Comparison of ENCODE assay signal across 10 mouse cellular contexts in genomic region chr8:79160302-79160701, GRCm38 (mm10).
DNase-seq lines count a peak whose midpoint lies in the region; ATAC-seq lines count a peak whose summit lies in the region.
"Had no signal": no experiment of that assay in that cellular context is flagged by ENCODE, and none has a peak within 500 bp of the region (broad histone marks: within the 10 kb centered on the region; RNA-seq: fewer than 3 reads in every experiment).

No protein-coding gene starts in this region.

- peak; percentile 20; the same call in 1 of the 2 replicates for ATAC-seq in liver, embryonic 15.5 days (ENCODE audit: insufficient read depth)
- ATAC-seq in liver, embryonic 12.5 days, result no peak

- H3K27ac ChIP-seq in liver, embryonic 15.5 days (replicated peaks), result no peak overlapping the region
- H3K27ac ChIP-seq in liver, embryonic 12.5 days, result no peak overlapping the region
- H3K27ac ChIP-seq: neural tube, embryonic 12.5 days had no signal

- WGBS in liver, embryonic 15.5 days (ENCODE audit: insufficient replicate concordance), result 68% methylated on average over 4 of the region's 4 CpGs
- WGBS in liver, embryonic 12.5 days (ENCODE audit: insufficient replicate concordance), result 70% methylated on average over 4 of the region's 4 CpGs

- no peak overlapping the region for H3K4me2 ChIP-seq in liver, embryonic 15.5 days
- no peak overlapping the region for H3K4me2 ChIP-seq in liver, embryonic 12.5 days
- H3K4me2 ChIP-seq: neural tube, embryonic 12.5 days had no signal

- no peaks in the 10 kb centered on the region for H3K9me3 ChIP-seq in liver, embryonic 15.5 days (replicated peaks)
- no peaks in the 10 kb centered on the region for H3K9me3 ChIP-seq in liver, embryonic 12.5 days (replicated peaks)
- H3K9me3 ChIP-seq: neural tube, embryonic 12.5 days had no signal

- no peak overlapping the region for H3K4me3 ChIP-seq in liver, embryonic 15.5 days (replicated peaks)
- no peak overlapping the region for H3K4me3 ChIP-seq in liver, embryonic 12.5 days
- H3K4me3 ChIP-seq: neural tube, embryonic 12.5 days had no signal

- H3K4me1 ChIP-seq in liver, embryonic 15.5 days (replicated peaks), result peaks cover 26% of the 10 kb centered on the region; the same call in 1 of the 2 replicates
- peaks cover 7% of the 10 kb centered on the region for H3K4me1 ChIP-seq in liver, embryonic 12.5 days
- H3K4me1 ChIP-seq: neural tube, embryonic 12.5 days had no signal

- no peaks in the 10 kb centered on the region for H3K36me3 ChIP-seq in liver, embryonic 15.5 days (replicated peaks)
- no peaks in the 10 kb centered on the region for H3K36me3 ChIP-seq in liver, embryonic 12.5 days

- H3K27me3 ChIP-seq in liver, embryonic 15.5 days, result no peaks in the 10 kb centered on the region
- no peaks in the 10 kb centered on the region for H3K27me3 ChIP-seq in liver, embryonic 12.5 days (replicated peaks)
- H3K27me3 ChIP-seq: neural tube, embryonic 12.5 days had no signal

- no peak overlapping the region for H3K9ac ChIP-seq in liver, embryonic 15.5 days
- H3K9ac ChIP-seq in liver, embryonic 12.5 days, result no peak overlapping the region
- H3K9ac ChIP-seq: neural tube, embryonic 12.5 days had no signal

- DNase-seq in adrenal gland, postnatal 14 days, result peak; percentile 78
- peak; percentile 80 for DNase-seq in kidney, adult 9 months
- peak; percentile 45 for DNase-seq in lung, postnatal 14 days
- DNase-seq in thymus, adult 18-20 months, result no peak
- DNase-seq in gastrocnemius, postnatal 10 days, result no peak
- DNase-seq in left cerebral cortex, adult 8-10 months (ENCODE audit: low spot score in 2 of 2), result no peak
- DNase-seq: cerebellum, postnatal 10 days had no signal

Comparison
In these comparisons a context has a peak if more than half of its experiments do, and no peak if none do; other contexts are left out.
1. DNase-seq: peak in adrenal gland, postnatal 14 days (single experiment), kidney, adult 9 months (single experiment) and lung, postnatal 14 days (single experiment); none in thymus, adult 18-20 months (0 of 2), gastrocnemius, postnatal 10 days (single experiment) and left cerebral cortex, adult 8-10 months (0 of 2).